Mouse (Mus musculus) heart, adult 2 months (tissue): ENCODE results near the gene Gm12569.

Source experiments
- CTCF ChIP-seq: fragments of 200-600 bp; IDR thresholded peaks from 2 replicates; pipeline ENCODE4 v1.8.1; 2022; ENCODE audit warnings: antibody characterized with exemption, mild to moderate bottlenecking, moderate library complexity
- POLR2A ChIP-seq: fragments of 200-500 bp; IDR thresholded peaks from 2 replicates; pipeline ENCODE4 v1.6.1; 2011; ENCODE audit warnings: mild to moderate bottlenecking, low read depth, low read length, control low read depth; ENCODE audit not compliant: insufficient read depth

DNA sequence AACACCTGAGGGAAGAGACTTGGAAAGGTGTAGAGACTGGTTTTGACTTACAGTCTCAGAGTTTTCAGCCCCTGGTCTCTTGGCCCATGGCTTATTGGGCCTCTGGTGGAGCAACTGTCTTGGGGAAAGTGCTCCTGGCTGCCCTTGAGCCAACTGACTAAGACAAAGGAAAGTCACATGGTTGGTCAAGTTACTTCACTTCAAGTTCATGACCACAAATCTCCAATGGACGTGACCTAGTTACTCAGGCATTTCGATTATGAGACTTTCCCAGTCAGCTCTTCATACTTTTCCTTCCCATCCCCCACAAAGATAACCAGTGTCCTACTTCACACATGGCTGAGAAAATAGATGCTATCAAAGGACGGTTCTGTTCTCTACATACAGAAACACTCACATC lies 12.5 kb upstream of the Gm12569 start:
- TF ChIP-seq CTCF (no peak), POLR2A (no peak)
